Mouse (Mus musculus) hindbrain, embryonic 12.5 days (tissue): ENCODE measurements at regions not wholly inside any gene's neighbourhood (a gene's known extent, or its start where the extent isn't known, plus 50 kb on each side); places are given as distances from the start of the nearest gene placed in this dataset.

ENCODE experiments used
- ATAC-seq: fragments of 200-750 bp; cut with Nextera tagmentation; 2 replicates; pipeline ENCODE4 v1.8.0; 2017; ENCODE audit warnings: moderate TSS enrichment; ENCODE audit not compliant: low FRiP score
- H3K27ac ChIP-seq: fragments of 300-500 bp; sonication (generic); 2 replicates; pipeline ENCODE4 v1.5.1; 2016; ENCODE audit warnings: mild to moderate bottlenecking
- H3K27me3 ChIP-seq: fragments of 300-500 bp; sonication (generic); 2 replicates; pipeline ENCODE4 v1.6.1; 2016; ENCODE audit warnings: mild to moderate bottlenecking
- H3K36me3 ChIP-seq: fragments of 300-500 bp; sonication (generic); 2 replicates; pipeline ENCODE4 v1.6.1; 2016; ENCODE audit warnings: mild to moderate bottlenecking
- H3K4me1 ChIP-seq: fragments of 300-500 bp; sonication (generic); 2 replicates; pipeline ENCODE4 v1.6.1; 2016
- H3K4me2 ChIP-seq: fragments of 300-500 bp; sonication (generic); replicated peaks from 2 replicates; pipeline ENCODE4 v1.6.1; 2016; ENCODE audit warnings: mild to moderate bottlenecking
- H3K4me3 ChIP-seq: fragments of 300-500 bp; sonication (generic); 2 replicates; pipeline ENCODE4 v1.5.1; 2016; ENCODE audit warnings: mild to moderate bottlenecking
- H3K9ac ChIP-seq: fragments of 300-500 bp; sonication (generic); 2 replicates; pipeline ENCODE4 v1.6.1; 2016; ENCODE audit warnings: mild to moderate bottlenecking, moderate library complexity
- H3K9me3 ChIP-seq: fragments of 300-500 bp; sonication (generic); replicated peaks from 2 replicates; pipeline ENCODE4 v1.6.1; 2016; ENCODE audit warnings: mild to moderate bottlenecking
- WGBS: fragments of 180-500 bp; shearing (Covaris S2); methylation state at CpG from one replicate; pipeline ENCODE4 v1.1.7; 2016; 5-methylcytosine and 5-hydroxymethylcytosine counted together

DNA sequence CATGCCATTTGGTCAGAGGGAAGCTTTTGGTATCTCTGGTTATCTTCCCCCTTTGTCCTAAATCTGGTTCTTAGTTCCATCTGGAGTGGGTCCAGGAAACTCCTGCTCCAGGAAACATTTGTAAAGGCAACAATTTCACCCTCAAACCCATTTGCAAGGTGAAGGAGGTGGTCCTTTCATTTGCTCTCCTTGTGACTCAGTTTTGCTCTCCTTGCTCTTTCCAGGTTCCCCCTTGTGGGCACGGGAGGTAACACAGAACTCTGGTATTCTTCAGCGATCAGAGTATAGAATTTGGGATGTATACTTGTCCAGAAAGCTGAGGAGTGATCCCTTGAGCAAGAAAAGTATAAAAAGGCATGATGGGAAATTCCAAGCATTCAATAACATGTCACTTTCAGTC lies 123.8 kb downstream of the Sec61b start:
- Histone ChIP-seq H3K4me3 (no peak overlapping the region), H3K4me1 (peaks cover 3% of the 10 kb centered on the region; the same call in 1 of the 2 replicates), H3K27ac (no peak overlapping the region), H3K36me3 (no peaks in the 10 kb centered on the region), H3K27me3 (no peaks in the 10 kb centered on the region), H3K9me3 (no peaks in the 10 kb centered on the region), H3K4me2 (no peak overlapping the region), H3K9ac (no peak overlapping the region)
- 38% methylated on average over 2 of the region's 2 CpGs for WGBS
- no peak for ATAC-seq

DNA sequence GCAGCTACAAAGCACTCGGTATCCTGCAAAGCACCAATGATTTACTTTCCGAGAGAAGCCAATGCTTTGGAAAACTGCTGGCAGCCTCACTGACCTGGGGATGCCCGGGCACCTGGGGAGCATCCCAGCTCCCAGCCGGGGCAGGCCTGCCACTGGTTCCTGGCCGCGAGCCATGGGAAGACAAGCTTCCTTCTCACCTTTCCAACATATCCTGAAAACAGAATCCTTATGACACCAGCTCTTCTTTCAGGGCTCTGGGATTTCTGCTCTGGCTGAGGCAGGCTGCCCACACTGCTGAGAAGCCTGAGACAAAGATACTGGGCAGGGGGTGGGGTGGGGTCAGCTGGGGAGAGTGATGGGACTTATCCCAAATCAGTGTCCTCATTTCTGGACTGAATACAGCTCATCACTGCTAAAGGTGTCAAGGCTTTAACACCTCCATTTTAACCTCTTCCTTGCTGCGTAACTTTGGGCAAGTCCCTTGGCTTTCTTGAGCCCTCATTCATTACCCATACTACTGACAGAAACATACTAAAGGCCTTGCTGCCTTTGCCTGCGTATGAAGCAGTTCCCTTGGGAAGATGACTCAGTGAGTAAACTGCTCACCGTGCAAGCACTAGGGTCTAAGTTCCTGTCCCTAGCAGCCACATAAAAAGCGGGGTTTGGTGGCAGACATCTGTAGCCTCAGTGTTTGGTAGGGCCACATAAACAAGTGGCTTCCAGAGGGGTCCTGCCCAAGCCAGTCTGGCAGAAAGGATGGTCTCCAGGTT lies 127.0 kb downstream of the Sec61b start:
- no peak for ATAC-seq
- 79% methylated on average over 10 of the region's 10 CpGs for WGBS
- no peak overlapping the region for H3K4me3 ChIP-seq

GRCm38 (mm10) chr4:47603378-47603777 lies 128.9 kb downstream of the Sec61b start:
- 51% methylated on average over 6 of the region's 6 CpGs for WGBS
- Histone ChIP-seq H3K9ac (no peak overlapping the region), H3K9me3 (no peaks in the 10 kb centered on the region), H3K4me3 (no peak overlapping the region), H3K27me3 (no peaks in the 10 kb centered on the region), H3K4me2 (peak overlapping the region; percentile 33), H3K27ac (no peak overlapping the region), H3K36me3 (no peaks in the 10 kb centered on the region), H3K4me1 (peaks cover 11% of the 10 kb centered on the region)
- no peak for ATAC-seq

More for the DNA sequence above, 127.0 kb downstream of the Sec61b start:
- Histone ChIP-seq H3K9me3 (no peaks in the 10 kb centered on the region), H3K4me1 (peaks cover 9% of the 10 kb centered on the region), H3K27me3 (no peaks in the 10 kb centered on the region), H3K27ac (no peak overlapping the region), H3K9ac (no peak overlapping the region), H3K36me3 (no peaks in the 10 kb centered on the region), H3K4me2 (no peak overlapping the region)

DNA sequence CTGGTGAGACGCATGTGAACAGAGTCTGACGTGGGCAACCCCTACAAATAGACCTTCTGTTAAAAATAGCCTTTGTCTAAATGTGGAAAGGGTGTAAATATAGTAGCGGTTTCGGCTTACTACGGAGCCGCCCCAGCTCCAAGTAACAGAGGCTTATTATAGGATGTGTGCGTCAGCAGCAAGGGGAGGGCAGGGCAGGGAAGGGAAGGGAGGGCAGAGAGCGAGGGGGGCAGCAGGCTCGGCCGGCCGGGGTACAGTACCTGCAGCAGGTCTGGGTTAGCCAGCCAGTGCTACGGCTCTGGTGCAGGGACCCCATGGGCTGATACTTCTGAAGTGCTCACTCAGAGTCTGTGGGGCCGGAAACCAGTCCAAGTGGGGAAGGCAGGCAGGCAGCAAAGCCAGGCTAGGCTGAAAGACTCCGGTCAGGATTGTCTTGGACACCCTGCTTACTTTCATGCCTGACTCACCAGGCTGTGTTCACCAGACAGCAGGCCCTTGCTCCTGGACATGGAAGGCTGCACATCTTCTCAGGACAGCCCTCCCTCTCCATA lies 129.5 kb downstream of the Sec61b start:
- H3K4me3 ChIP-seq = no peak overlapping the region
- 0 out of 2 replicates have a peak, but pooled peaks have one; percentile 43 for ATAC-seq

DNA sequence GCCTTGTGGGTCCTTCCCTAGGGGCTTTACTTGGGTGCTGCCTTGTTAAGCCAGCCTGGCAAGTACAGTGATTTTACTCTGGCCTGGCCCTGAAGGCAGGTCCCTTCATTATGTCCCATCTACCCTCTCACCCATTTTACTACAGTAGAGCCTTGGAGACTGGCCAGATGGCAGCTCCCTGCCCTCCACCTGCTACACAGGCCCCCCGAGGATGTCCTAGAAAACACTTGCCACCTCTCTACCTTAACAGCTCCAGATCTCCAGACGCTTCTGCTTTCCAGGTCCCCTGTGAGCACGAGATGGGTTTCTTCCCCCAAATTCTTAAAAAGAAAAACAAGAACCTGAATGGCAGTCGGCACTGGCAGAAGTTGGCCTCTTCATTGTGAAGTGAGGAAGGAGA lies 131.2 kb downstream of the Sec61b start:
- 81% methylated on average over 4 of the region's 4 CpGs for WGBS
- no peak overlapping the region for H3K9ac ChIP-seq

More for the DNA sequence above, 129.5 kb downstream of the Sec61b start:
- Histone ChIP-seq H3K36me3 (no peaks in the 10 kb centered on the region), H3K9me3 (no peaks in the 10 kb centered on the region), H3K4me2 (peak overlapping the region; percentile 33), H3K27me3 (no peaks in the 10 kb centered on the region), H3K9ac (no peak overlapping the region), H3K4me1 (peaks cover 16% of the 10 kb centered on the region), H3K27ac (no peak overlapping the region)
- 45% methylated on average over 14 of the region's 14 CpGs for WGBS

GRCm38 (mm10) chr4:47608673-47609072 lies 134.2 kb downstream of the Sec61b start:
- H3K27me3 ChIP-seq = no peaks in the 10 kb centered on the region
- no peak; the same call in 1 of the 2 replicates for ATAC-seq
- WGBS = 35% methylated on average over 5 of the region's 5 CpGs

More for the DNA sequence above, 131.2 kb downstream of the Sec61b start:
- H3K9me3 ChIP-seq = no peaks in the 10 kb centered on the region
- H3K4me1 ChIP-seq = peaks cover 16% of the 10 kb centered on the region
- H3K36me3 ChIP-seq = no peaks in the 10 kb centered on the region
- no peak overlapping the region for H3K27ac ChIP-seq
- no peak overlapping the region for H3K4me2 ChIP-seq
- ATAC-seq = no peak
- no peak overlapping the region for H3K4me3 ChIP-seq
- H3K27me3 ChIP-seq = no peaks in the 10 kb centered on the region

GRCm38 (mm10) chr4:47610913-47611312 lies 136.5 kb downstream of the Sec61b start:
- 65% methylated on average over 5 of the region's 5 CpGs for WGBS
- no peak overlapping the region for H3K4me2 ChIP-seq
- no peak overlapping the region for H3K27ac ChIP-seq
- H3K9me3 ChIP-seq = no peaks in the 10 kb centered on the region
- H3K4me3 ChIP-seq = no peak overlapping the region
- H3K4me1 ChIP-seq = peaks cover 8% of the 10 kb centered on the region
- no peaks in the 10 kb centered on the region for H3K27me3 ChIP-seq
- H3K9ac ChIP-seq = no peak overlapping the region
- no peaks in the 10 kb centered on the region for H3K36me3 ChIP-seq
- ATAC-seq = no peak

More at GRCm38 (mm10) chr4:47608673-47609072, 134.2 kb downstream of the Sec61b start:
- Histone ChIP-seq H3K4me2 (no peak overlapping the region), H3K36me3 (no peaks in the 10 kb centered on the region), H3K27ac (no peak overlapping the region), H3K4me3 (no peak overlapping the region), H3K9ac (no peak overlapping the region), H3K9me3 (no peaks in the 10 kb centered on the region), H3K4me1 (peaks cover 10% of the 10 kb centered on the region)

GRCm38 (mm10) chr4:47616525-47616924 lies 142.1 kb downstream of the Sec61b start:
- Histone ChIP-seq H3K4me1 (no peaks in the 10 kb centered on the region), H3K4me3 (no peak overlapping the region), H3K27me3 (no peaks in the 10 kb centered on the region), H3K27ac (no peak overlapping the region), H3K9me3 (no peaks in the 10 kb centered on the region), H3K36me3 (no peaks in the 10 kb centered on the region), H3K4me2 (no peak overlapping the region), H3K9ac (no peak overlapping the region)
- 91% methylated on average over 3 of the region's 3 CpGs for WGBS
- no peak for ATAC-seq

- WGBS = 87% methylated on average over 3 of the region's 3 CpGs
- H3K36me3 ChIP-seq = no peaks in the 10 kb centered on the region
These were observed 146.2 kb downstream of the Sec61b start for GRCm38 (mm10) chr4:47620700-47621099.

DNA sequence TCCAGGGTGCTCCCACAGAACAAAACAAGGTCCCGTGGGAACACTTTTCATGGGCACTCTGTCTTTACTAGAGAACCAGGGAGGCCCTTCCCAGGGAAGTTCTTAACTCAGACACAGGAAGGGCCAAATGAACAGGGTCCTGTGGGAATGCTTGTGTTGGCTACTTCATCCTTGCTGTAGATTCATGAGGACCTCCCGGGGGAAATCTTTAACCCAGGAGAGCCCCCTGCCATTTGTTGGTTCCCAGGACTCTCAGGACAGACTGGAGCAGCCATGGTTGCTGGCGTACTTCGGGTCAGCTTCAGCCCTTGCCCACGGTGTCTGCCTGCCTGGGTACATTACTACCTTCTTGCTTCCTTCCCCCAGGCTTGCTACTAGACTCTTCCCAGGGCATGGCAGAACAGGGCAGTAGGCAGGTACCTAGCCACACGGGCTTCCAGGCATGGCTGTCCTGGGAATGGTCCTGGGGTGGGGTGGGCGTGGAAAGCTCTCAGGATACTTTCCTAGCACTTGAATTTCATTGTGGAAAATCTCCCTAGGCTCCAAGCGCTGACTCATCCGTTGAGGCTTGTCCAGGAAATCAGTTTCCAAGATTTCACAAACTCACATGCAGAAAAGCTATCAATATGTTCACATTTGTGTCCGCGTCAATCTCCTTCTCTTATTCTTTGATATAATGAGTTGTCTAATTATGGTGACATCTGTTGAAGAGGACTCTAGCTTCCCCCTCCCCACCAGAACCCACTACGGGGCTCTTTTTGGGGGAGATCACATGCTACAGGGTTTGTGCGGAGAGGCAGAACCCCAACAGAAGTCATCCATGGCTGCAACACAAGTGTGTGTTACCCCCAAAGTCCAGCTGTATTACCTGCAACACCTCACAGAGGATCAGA lies 148.6 kb downstream of the Sec61b start:
- Histone ChIP-seq H3K27me3 (no peaks in the 10 kb centered on the region), H3K4me2 (no peak overlapping the region), H3K27ac (no peak overlapping the region), H3K4me1 (no peaks in the 10 kb centered on the region), H3K36me3 (no peaks in the 10 kb centered on the region), H3K4me3 (no peak overlapping the region), H3K9me3 (no peaks in the 10 kb centered on the region), H3K9ac (no peak overlapping the region)
- ATAC-seq = no peak
- 87% methylated on average over 13 of the region's 13 CpGs for WGBS

More at GRCm38 (mm10) chr4:47620700-47621099, 146.2 kb downstream of the Sec61b start:
- Histone ChIP-seq H3K4me1 (no peaks in the 10 kb centered on the region), H3K27me3 (no peaks in the 10 kb centered on the region), H3K4me3 (no peak overlapping the region), H3K9ac (no peak overlapping the region), H3K9me3 (no peaks in the 10 kb centered on the region), H3K27ac (no peak overlapping the region), H3K4me2 (no peak overlapping the region)
- ATAC-seq = no peak

DNA sequence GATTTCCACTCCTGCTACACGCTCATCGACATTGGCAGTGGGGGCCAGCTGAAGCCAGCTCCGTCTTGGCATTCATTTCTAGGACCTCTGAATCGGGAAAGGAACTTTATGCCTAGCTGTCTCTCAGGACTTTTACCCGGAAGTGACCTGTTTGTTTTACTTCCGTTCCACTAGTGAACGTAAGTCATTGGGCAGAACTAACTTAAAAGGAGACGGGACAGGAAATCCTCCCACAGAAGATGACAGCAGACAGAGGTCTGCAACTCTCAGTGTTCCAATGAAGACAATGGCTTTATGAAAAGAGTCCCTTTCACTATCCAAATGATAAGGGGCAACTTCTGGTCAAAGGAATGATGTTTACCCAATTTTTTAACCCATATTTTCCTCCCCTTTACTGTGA lies 155.5 kb downstream of the Sec61b start:
- Histone ChIP-seq H3K4me2 (no peak overlapping the region), H3K4me1 (no peaks in the 10 kb centered on the region), H3K36me3 (no peaks in the 10 kb centered on the region), H3K9me3 (no peaks in the 10 kb centered on the region), H3K27ac (no peak overlapping the region), H3K4me3 (no peak overlapping the region), H3K9ac (no peak overlapping the region), H3K27me3 (no peaks in the 10 kb centered on the region)
- WGBS = 75% methylated on average over 8 of the region's 8 CpGs
- no peak for ATAC-seq

DNA sequence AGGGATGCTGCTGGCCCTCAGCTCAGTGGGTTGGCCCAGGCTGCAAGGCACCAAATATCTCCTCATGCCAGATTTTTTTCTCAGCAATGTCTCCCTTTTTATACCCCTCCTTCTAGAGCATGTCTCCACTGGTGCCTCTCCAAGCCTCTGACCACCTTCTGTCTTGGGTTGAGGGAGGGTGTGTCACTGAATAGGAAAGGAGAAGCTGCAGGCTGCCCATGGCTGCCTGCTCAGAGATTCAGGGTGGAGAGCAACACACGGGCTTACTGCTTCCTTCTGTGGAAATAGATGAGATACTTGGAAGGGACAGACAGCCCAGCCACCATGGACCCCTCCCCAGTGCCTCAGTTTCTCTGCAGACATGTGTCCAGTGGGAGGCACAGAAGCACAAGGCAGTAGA lies 156.0 kb downstream of the Sec61b start:
- no peak for ATAC-seq
- Histone ChIP-seq H3K27me3 (no peaks in the 10 kb centered on the region), H3K9ac (no peak overlapping the region), H3K9me3 (no peaks in the 10 kb centered on the region), H3K4me3 (no peak overlapping the region), H3K36me3 (no peaks in the 10 kb centered on the region), H3K27ac (no peak overlapping the region), H3K4me1 (no peaks in the 10 kb centered on the region), H3K4me2 (no peak overlapping the region)
- 55% methylated on average over 1 of the region's 1 CpGs for WGBS
